Mouse (Mus musculus): ENCODE data around the gene Slc39a8. TPM values are rescaled to one million over a fixed set of nuclear protein-coding genes. Genes with fewer than 3 reads are reported as not detected.

The Slc39a8 gene
- polyA plus RNA-seq, 1 experiment from 2014 or later: 10.6 TPM

DNA sequence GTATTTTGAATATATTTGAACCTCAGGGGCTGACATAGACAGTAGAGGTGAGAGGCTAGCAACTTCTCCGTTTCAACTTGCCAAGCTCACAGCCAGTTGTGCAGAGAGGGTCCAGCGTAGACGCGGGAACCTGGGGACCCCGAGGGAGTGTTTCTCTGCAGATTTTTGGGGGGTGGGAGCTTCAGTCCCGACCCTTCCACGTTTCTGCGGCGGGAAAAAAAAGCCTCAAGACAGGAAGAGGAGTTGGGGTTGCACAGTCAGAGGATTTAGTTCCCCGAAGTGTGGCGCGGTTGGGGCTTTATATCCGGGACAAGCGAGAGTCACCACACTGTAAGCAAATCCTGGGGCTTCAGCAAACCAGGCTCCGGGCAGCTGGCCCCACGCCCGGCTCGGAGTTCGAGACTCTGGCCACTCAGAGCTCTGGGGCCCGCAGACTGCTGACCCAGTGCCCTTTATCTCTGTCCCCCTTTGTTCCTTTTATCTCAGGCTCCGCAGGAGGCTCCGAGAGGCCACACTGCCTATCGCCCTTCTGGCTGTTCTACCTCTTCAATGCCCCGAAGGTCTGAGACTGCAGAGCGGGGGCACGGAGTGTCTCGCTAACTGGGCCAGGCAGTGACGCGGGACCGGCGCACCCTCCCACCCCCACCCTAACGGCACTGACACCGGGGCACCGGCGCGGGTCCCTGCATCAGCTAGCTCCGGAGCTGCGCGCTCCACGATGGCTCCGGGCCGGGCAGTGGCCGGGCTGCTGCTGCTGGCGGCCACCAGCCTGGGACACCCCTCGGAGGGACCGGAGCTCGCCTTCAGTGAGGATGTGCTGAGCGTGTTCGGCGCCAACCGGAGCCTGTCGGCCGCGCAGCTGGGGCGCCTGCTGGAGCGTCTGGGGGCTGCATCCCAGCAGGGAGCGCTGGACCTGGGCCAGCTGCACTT, 940 bp downstream of the Slc39a8 start:
- peak overlapping the region; percentile 47 for H3K27ac ChIP-seq (ENCODE audit: low read length)
- peak overlapping the region; percentile 66 for H3K4me3 ChIP-seq (ENCODE audit: low read depth, low read length)
- no peaks in the 10 kb centered on the region for H3K36me3 ChIP-seq (ENCODE audit: control insufficient read depth, insufficient read depth, low read length)
- peak overlapping the region; percentile 70 for H3K9ac ChIP-seq (ENCODE audit: low read depth, low read length)
- peak overlapping the region; percentile 98 for H3K4me2 ChIP-seq (ENCODE audit: low read length)
- H3K27me3 ChIP-seq (ENCODE audit: control insufficient read depth, insufficient read depth, low read depth, low read length): peaks cover 3% of the 10 kb centered on the region; the same call in 1 of the 2 replicates
- no peaks in the 10 kb centered on the region for H3K9me3 ChIP-seq (replicated peaks; ENCODE audit: control insufficient read depth, low read length, poor library complexity, severe bottlenecking)
- peaks cover 16% of the 10 kb centered on the region for H3K4me1 ChIP-seq (ENCODE audit: control insufficient read depth, insufficient read depth, low read length)
- ATAC-seq: peak; percentile 88
- WGBS: 0% methylated on average over 51 of the region's 57 CpGs

DNA sequence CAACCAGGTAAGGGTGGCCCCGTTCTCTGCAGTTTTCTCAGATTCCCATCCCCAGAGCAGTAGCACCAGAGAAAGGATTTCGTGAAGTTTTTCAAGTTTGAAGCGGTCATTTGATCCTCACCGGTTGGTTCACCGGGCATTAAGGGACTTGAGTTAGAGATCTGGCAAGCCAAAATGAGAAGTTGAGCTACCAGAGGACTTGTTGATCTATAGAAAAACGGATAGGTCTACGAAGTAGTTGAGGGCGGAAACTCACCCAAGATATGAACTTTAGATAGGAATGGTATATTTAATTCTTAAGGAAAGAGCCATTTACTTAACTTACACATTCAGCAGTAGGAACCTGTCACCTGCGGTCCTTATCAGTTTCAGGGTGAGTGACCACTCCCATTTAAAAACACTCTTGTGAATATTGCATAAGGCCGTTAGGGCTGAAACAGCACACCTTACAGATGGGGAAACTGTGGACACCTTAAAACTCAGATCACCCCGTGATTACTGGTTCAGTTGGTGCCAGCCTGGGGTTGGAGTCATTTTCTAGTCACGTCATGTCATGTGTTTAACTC, 1.7 kb downstream of the Slc39a8 start:
- Histone ChIP-seq H3K9me3 (replicated peaks; ENCODE audit: control insufficient read depth, low read length, poor library complexity, severe bottlenecking) (no peaks in the 10 kb centered on the region), H3K36me3 (ENCODE audit: control insufficient read depth, insufficient read depth, low read length) (no peaks in the 10 kb centered on the region), H3K4me2 (ENCODE audit: low read length) (peak overlapping the region; percentile 98), H3K9ac (ENCODE audit: low read depth, low read length) (peak overlapping the region; percentile 70), H3K4me3 (ENCODE audit: low read depth, low read length) (peak overlapping the region; percentile 66), H3K27ac (ENCODE audit: low read length) (no peak overlapping the region), H3K27me3 (ENCODE audit: control insufficient read depth, insufficient read depth, low read depth, low read length) (peaks cover 3% of the 10 kb centered on the region; the same call in 1 of the 2 replicates), H3K4me1 (ENCODE audit: control insufficient read depth, insufficient read depth, low read length) (peaks cover 16% of the 10 kb centered on the region)
- no peak for ATAC-seq
- 25% methylated on average over 12 of the region's 12 CpGs for WGBS

DNA sequence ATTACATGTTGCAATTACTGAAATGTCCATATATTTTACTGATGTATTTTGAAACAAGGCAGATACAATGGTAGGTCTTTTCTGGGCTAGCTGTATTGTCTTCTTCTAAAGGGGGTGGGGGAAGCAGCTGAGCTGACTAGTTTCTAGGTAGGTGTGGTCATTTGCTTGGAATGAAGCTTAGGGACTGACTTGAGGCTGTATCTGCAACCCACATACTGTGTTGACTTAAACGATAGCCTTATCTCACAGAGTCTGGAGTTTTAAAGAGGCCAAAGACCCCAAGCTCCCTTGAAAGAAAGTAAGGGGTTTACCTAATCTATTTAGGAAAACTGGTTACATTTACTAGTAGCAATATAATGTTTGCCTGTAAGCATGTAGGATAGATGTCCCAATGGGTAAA, 2.9 kb downstream of the Slc39a8 start:
- no peak overlapping the region for H3K4me2 ChIP-seq (ENCODE audit: low read length)
- no peak for ATAC-seq
- WGBS: 64% methylated on average over 1 of the region's 1 CpGs

GRCm38 (mm10) chr3:135832496-135832895, 7.4 kb downstream of the Slc39a8 start:
- H3K9ac ChIP-seq (ENCODE audit: low read depth, low read length): no peak overlapping the region
- no peaks in the 10 kb centered on the region for H3K4me1 ChIP-seq (ENCODE audit: control insufficient read depth, insufficient read depth, low read length)
- 95% methylated on average over 2 of the region's 2 CpGs for WGBS
- no peak overlapping the region for H3K4me2 ChIP-seq (ENCODE audit: low read length)
- no peaks in the 10 kb centered on the region for H3K27me3 ChIP-seq (ENCODE audit: control insufficient read depth, insufficient read depth, low read depth, low read length)
- H3K9me3 ChIP-seq (replicated peaks; ENCODE audit: control insufficient read depth, low read length, poor library complexity, severe bottlenecking): no peaks in the 10 kb centered on the region
- no peaks in the 10 kb centered on the region for H3K36me3 ChIP-seq (ENCODE audit: control insufficient read depth, insufficient read depth, low read length)
- ATAC-seq: no peak
- no peak overlapping the region for H3K4me3 ChIP-seq (ENCODE audit: low read depth, low read length)
- H3K27ac ChIP-seq (ENCODE audit: low read length): no peak overlapping the region

More for the DNA sequence above, 2.9 kb downstream of the Slc39a8 start:
- H3K27me3 ChIP-seq (ENCODE audit: control insufficient read depth, insufficient read depth, low read depth, low read length): peaks cover 3% of the 10 kb centered on the region; the same call in 1 of the 2 replicates
- H3K36me3 ChIP-seq (ENCODE audit: control insufficient read depth, insufficient read depth, low read length): no peaks in the 10 kb centered on the region
- no peaks in the 10 kb centered on the region for H3K9me3 ChIP-seq (replicated peaks; ENCODE audit: control insufficient read depth, low read length, poor library complexity, severe bottlenecking)
- no peak overlapping the region for H3K27ac ChIP-seq (ENCODE audit: low read length)
- H3K4me1 ChIP-seq (ENCODE audit: control insufficient read depth, insufficient read depth, low read length): peaks cover 16% of the 10 kb centered on the region
- H3K4me3 ChIP-seq (ENCODE audit: low read depth, low read length): no peak overlapping the region
- H3K9ac ChIP-seq (ENCODE audit: low read depth, low read length): no peak overlapping the region

- H3K9ac ChIP-seq (ENCODE audit: low read depth, low read length): no peak overlapping the region
- no peak overlapping the region for H3K27ac ChIP-seq (ENCODE audit: low read length)
- H3K4me2 ChIP-seq (ENCODE audit: low read length): no peak overlapping the region
- no peak for ATAC-seq
- H3K4me3 ChIP-seq (ENCODE audit: low read depth, low read length): no peak overlapping the region
- no peaks in the 10 kb centered on the region for H3K9me3 ChIP-seq (replicated peaks; ENCODE audit: control insufficient read depth, low read length, poor library complexity, severe bottlenecking)
- H3K36me3 ChIP-seq (ENCODE audit: control insufficient read depth, insufficient read depth, low read length): no peaks in the 10 kb centered on the region
- 70% methylated on average over 4 of the region's 4 CpGs for WGBS
- H3K27me3 ChIP-seq (ENCODE audit: control insufficient read depth, insufficient read depth, low read depth, low read length): no peaks in the 10 kb centered on the region
- no peaks in the 10 kb centered on the region for H3K4me1 ChIP-seq (ENCODE audit: control insufficient read depth, insufficient read depth, low read length)
These were observed 7.8 kb downstream of the Slc39a8 start for GRCm38 (mm10) chr3:135832907-135833306.

GRCm38 (mm10) chr3:135834988-135835387, 9.9 kb downstream of the Slc39a8 start:
- Histone ChIP-seq H3K4me1 (ENCODE audit: control insufficient read depth, insufficient read depth, low read length) (no peaks in the 10 kb centered on the region), H3K27me3 (ENCODE audit: control insufficient read depth, insufficient read depth, low read depth, low read length) (no peaks in the 10 kb centered on the region), H3K4me3 (ENCODE audit: low read depth, low read length) (no peak overlapping the region), H3K36me3 (ENCODE audit: control insufficient read depth, insufficient read depth, low read length) (no peaks in the 10 kb centered on the region), H3K27ac (ENCODE audit: low read length) (no peak overlapping the region), H3K9ac (ENCODE audit: low read depth, low read length) (no peak overlapping the region), H3K9me3 (replicated peaks; ENCODE audit: control insufficient read depth, low read length, poor library complexity, severe bottlenecking) (no peaks in the 10 kb centered on the region), H3K4me2 (ENCODE audit: low read length) (no peak overlapping the region)
- no peak for ATAC-seq
- WGBS: 86% methylated on average over 3 of the region's 3 CpGs

DNA sequence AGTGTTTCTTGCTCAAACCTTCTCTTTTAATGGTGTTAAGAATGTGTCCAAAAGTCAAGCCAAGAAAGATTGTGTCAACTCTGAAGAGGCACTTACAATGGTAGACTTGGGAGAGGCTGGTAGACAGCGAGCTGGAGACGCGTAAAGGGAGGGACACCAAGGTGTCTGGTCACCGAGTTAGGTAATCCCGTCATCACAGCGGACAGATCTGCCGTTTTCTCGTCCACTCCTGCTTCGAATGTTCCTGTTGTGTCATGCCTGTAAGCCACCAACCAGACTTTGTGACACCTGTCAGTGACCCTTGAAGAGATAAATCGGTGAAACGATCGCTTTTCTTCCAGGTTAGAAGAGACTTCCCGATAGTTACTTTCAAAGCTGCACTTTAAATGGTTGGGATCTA, 14.5 kb downstream of the Slc39a8 start:
- Histone ChIP-seq H3K27ac (ENCODE audit: low read length) (no peak overlapping the region), H3K9me3 (replicated peaks; ENCODE audit: control insufficient read depth, low read length, poor library complexity, severe bottlenecking) (no peaks in the 10 kb centered on the region), H3K36me3 (ENCODE audit: control insufficient read depth, insufficient read depth, low read length) (no peaks in the 10 kb centered on the region), H3K4me3 (ENCODE audit: low read depth, low read length) (no peak overlapping the region), H3K4me1 (ENCODE audit: control insufficient read depth, insufficient read depth, low read length) (no peaks in the 10 kb centered on the region), H3K9ac (ENCODE audit: low read depth, low read length) (no peak overlapping the region), H3K4me2 (ENCODE audit: low read length) (no peak overlapping the region), H3K27me3 (ENCODE audit: control insufficient read depth, insufficient read depth, low read depth, low read length) (no peaks in the 10 kb centered on the region)
- ATAC-seq: no peak
- 96% methylated on average over 13 of the region's 13 CpGs for WGBS

DNA sequence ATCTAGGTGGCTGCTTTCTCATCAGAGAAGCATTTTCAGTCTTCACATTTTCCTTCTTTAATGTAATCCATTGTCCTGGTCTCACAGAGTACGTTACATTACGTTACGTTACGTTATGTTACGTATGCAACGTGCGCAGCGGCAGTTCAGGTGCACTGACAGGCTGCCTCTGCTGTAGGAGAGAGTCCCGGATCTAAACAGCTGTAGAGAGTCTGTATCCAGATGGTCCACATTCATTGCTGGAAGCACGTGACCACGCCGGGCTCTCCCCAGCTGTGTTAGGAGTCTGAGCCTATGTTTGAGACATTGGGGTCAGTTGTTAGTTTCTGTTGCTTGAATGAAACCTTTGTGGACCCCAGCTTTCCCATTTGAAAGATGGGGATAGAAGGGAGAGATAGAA, 15.1 kb downstream of the Slc39a8 start:
- H3K4me2 ChIP-seq (ENCODE audit: low read length): no peak overlapping the region
- no peak overlapping the region for H3K9ac ChIP-seq (ENCODE audit: low read depth, low read length)
- no peak overlapping the region for H3K4me3 ChIP-seq (ENCODE audit: low read depth, low read length)
- no peaks in the 10 kb centered on the region for H3K27me3 ChIP-seq (ENCODE audit: control insufficient read depth, insufficient read depth, low read depth, low read length)
- H3K9me3 ChIP-seq (replicated peaks; ENCODE audit: control insufficient read depth, low read length, poor library complexity, severe bottlenecking): no peaks in the 10 kb centered on the region
- ATAC-seq: no peak
- no peaks in the 10 kb centered on the region for H3K4me1 ChIP-seq (ENCODE audit: control insufficient read depth, insufficient read depth, low read length)
- H3K36me3 ChIP-seq (ENCODE audit: control insufficient read depth, insufficient read depth, low read length): no peaks in the 10 kb centered on the region
- no peak overlapping the region for H3K27ac ChIP-seq (ENCODE audit: low read length)
- 94% methylated on average over 12 of the region's 12 CpGs for WGBS
